Mouse (Mus musculus) midbrain, embryonic 12.5 days (tissue): Measurements from ENCODE around the gene Mlec. TPM values are rescaled to one million over a fixed set of nuclear protein-coding genes. Genes with fewer than 3 reads are reported as not detected.

Experiments
- ATAC-seq: fragments of 200-750 bp; cut with Nextera tagmentation; 2 replicates; pipeline ENCODE4 v1.8.0; 2017; ENCODE audit warnings: low read depth, moderate TSS enrichment, moderate library complexity; ENCODE audit not compliant: low FRiP score
- H3K27ac ChIP-seq: fragments of 300-500 bp; sonication (generic); replicated peaks from 2 replicates; pipeline ENCODE4 v1.5.1; 2016; ENCODE audit warnings: mild to moderate bottlenecking
- H3K27me3 ChIP-seq: fragments of 300-500 bp; sonication (generic); 2 replicates; pipeline ENCODE4 v1.6.1; 2016; ENCODE audit warnings: mild to moderate bottlenecking
- H3K36me3 ChIP-seq: fragments of 300-500 bp; sonication (generic); 2 replicates; pipeline ENCODE4 v1.6.1; 2016
- H3K4me1 ChIP-seq: fragments of 300-500 bp; sonication (generic); 2 replicates; pipeline ENCODE4 v1.6.1; 2016
- H3K4me2 ChIP-seq: fragments of 300-500 bp; sonication (generic); replicated peaks from 2 replicates; pipeline ENCODE4 v1.6.1; 2016; ENCODE audit warnings: mild to moderate bottlenecking, moderate library complexity
- H3K4me3 ChIP-seq: fragments of 300-500 bp; sonication (generic); 2 replicates; pipeline ENCODE4 v1.5.1; 2016; ENCODE audit warnings: mild to moderate bottlenecking
- H3K9ac ChIP-seq: fragments of 300-500 bp; sonication (generic); replicated peaks from 2 replicates; pipeline ENCODE4 v1.6.1; 2016; ENCODE audit warnings: mild to moderate bottlenecking, moderate library complexity
- H3K9me3 ChIP-seq: fragments of 300-500 bp; sonication (generic); 2 replicates; pipeline ENCODE4 v1.6.1; 2016; ENCODE audit warnings: mild to moderate bottlenecking
- WGBS: fragments of 180-500 bp; shearing (Covaris S2); methylation state at CpG from one replicate; pipeline ENCODE4 v1.1.7; 2016; 5-methylcytosine and 5-hydroxymethylcytosine counted together
- polyA plus RNA-seq: library from polyadenylated mRNA; unstranded; fragments of >200 nt; fragmentation: Nextera tagmentation; extraction: Ambion mirVana; gene quantifications from 2 replicates; pipeline ENCODE4 v1.2.1, GENCODE M21; 2016

Gene Mlec
- polyA plus RNA-seq, 1 experiment from 2014 or later = 50.0 TPM

DNA sequence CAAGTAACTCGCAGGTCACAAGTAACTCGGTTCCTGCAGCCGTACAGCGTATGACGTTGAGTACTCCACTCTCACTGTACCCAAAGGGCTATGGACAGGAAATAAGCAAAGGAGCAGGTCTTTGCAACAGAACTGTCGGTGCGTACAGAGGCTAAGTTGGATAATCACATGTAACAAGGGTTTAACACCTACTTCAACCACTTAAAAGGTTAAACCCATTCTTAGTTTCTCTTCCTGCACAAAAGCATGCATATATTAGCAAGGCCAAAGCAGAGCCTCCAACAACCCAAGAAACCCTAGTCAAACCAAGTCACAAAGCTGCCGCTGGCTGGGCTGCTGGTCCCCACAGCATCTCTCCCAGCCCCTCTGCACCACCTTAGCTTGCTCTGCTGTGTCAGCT, 25.5 kb downstream of the Mlec start:
- peaks cover 19% of the 10 kb centered on the region for H3K4me1 ChIP-seq
- H3K4me2 ChIP-seq = peak overlapping the region; percentile 81
- H3K9ac ChIP-seq = peak overlapping the region; percentile 8; the same call in 1 of the 2 replicates
- WGBS = 84% methylated on average over 8 of the region's 8 CpGs
- peaks cover 29% of the 10 kb centered on the region for H3K36me3 ChIP-seq
- 0 out of 2 replicates have a peak, but pooled peaks cover 5% of the 10 kb centered on the region for H3K27me3 ChIP-seq
- H3K27ac ChIP-seq = no peak overlapping the region
- H3K9me3 ChIP-seq = no peaks in the 10 kb centered on the region
- no peak for ATAC-seq
- no peak overlapping the region for H3K4me3 ChIP-seq

DNA sequence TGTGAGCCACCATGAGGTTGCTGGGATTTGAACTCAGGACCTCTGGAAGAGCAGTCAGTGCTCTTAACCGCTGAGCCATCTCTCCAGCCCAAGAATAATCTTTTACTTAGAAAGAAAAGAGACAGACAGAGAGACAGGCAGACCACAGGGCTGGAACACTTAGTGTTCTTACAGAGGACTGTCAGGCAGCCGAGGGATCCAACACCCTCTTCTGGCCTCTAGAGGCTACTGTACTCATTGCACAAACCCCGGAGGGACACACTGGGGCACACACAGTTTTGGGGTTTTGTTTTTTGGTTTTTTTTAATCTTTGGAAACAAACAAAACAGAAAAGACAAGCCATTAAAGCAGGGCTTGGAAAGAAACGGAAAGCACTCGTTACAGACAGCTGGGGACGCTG, 28.7 kb downstream of the Mlec start:
- no peak overlapping the region for H3K4me2 ChIP-seq
- ATAC-seq = no peak
- 84% methylated on average over 6 of the region's 6 CpGs for WGBS
- no peak overlapping the region for H3K27ac ChIP-seq
- no peak overlapping the region for H3K9ac ChIP-seq
- H3K27me3 ChIP-seq = no peaks in the 10 kb centered on the region
- no peaks in the 10 kb centered on the region for H3K9me3 ChIP-seq
- peaks cover 58% of the 10 kb centered on the region for H3K36me3 ChIP-seq
- peaks cover 24% of the 10 kb centered on the region for H3K4me1 ChIP-seq
- no peak overlapping the region for H3K4me3 ChIP-seq

DNA sequence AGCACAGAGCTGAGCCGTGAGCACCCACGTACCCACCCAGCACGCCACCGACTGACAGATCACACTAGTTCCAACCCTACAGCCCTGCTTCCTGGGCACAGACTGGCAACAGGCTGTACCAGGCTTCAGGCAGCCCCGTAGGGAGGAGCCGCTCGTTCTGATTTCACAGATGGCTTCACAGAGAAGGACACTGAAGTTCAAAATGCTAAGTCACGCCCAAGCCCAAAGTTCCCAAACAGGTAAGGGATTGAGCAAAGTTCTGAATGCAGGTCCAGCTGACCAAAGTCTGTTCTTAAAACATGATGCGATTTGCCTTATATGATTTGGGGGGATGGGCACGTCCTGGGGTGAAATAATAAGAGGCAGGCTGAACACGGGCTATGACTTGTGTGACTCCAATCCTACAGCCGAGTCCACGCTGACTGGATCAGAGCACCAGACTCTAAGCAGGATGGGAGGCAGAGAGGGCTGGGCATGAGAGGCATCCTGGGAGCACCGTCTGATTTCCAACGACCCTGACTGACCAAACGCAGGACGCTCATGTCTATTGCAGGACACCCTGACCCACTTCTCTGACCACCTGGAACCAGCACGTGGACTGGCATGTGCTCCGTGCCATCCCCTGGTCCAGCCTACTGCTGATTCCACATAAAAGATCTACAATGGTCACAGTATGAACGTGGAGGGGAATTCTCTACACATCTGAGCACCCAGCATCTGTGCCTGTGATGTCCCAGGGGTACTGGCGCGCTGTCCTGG, 30.4 kb downstream of the Mlec start:
- Histone ChIP-seq H3K27me3 (no peaks in the 10 kb centered on the region), H3K4me2 (no peak overlapping the region), H3K36me3 (peaks cover 74% of the 10 kb centered on the region), H3K4me3 (no peak overlapping the region), H3K9me3 (no peaks in the 10 kb centered on the region), H3K27ac (no peak overlapping the region), H3K9ac (no peak overlapping the region), H3K4me1 (peaks cover 8% of the 10 kb centered on the region)
- 94% methylated on average over 22 of the region's 22 CpGs for WGBS
- ATAC-seq = no peak

DNA sequence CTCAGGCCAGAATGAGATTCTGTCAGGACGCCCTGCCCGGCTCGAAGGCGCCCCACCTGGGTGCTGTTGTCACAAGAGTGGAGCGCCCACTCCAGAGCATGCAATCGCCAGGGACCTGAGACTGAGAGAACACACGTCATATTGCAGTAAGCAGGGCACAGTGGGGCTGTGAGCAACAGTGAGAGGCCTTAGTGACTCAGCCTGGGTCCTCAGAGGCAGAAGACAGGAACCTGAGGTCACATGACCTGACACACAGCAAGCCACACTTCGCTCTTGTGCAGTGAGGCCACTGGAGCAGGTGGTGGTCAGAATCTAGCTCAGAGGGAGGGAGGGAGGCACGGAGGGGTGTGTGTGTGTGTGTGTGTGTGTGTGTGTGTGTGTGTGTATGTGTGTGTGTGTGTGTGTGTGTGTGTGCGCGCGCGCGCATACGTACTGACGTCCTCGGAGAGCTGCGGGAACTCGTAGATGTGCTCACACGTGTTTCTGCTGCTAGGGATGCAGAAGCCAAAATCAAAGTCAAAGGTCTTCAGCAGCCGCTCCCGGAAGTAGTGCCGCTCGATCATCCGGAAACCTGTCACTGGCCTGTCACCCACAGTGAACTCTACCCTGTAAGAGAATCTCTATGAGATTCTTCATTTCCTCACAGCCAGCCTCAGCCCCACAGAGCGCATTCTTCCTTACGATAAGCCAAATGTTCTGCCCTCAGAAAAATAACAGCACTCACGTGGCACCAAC, 31.2 kb downstream of the Mlec start:
- no peak for ATAC-seq
- Histone ChIP-seq H3K36me3 (peaks cover 75% of the 10 kb centered on the region), H3K9ac (no peak overlapping the region), H3K4me3 (no peak overlapping the region), H3K4me1 (peaks cover 5% of the 10 kb centered on the region; the same call in 1 of the 2 replicates), H3K4me2 (no peak overlapping the region), H3K27ac (no peak overlapping the region), H3K9me3 (no peaks in the 10 kb centered on the region), H3K27me3 (no peaks in the 10 kb centered on the region)
- 92% methylated on average over 28 of the region's 28 CpGs for WGBS

DNA sequence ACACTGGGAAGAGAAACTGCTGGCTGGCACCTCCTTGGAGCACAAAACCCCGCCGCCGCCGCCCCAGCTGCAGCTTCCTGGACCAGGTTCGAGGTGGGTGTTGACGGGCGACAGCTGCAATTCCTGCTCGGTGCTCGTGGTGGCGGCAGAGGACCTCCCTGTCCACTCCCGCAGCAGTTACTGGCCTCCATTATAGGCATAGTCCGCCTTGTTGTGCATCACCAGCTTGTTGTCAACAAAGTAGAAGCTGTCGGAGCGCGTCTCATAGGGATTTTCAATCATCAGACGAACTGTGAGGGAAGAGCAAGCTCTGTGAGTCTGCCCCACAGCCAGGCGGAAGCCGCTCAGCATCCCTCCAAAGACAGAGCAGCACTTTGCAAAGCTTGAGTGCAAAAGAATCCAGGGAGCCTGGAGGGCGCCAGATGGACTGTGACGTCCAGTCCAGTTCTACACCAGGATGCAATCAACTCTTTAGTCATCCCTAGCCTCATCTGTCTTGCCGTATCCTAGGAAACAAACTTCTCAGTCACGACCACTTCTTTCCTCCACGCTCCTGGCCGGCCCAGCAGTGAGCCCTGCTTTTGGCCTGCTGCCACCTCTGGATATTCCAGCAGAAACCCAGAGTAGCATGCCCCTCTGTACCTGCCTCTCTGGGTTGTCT, 32.6 kb downstream of the Mlec start:
- peaks cover 5% of the 10 kb centered on the region; the same call in 1 of the 2 replicates for H3K4me1 ChIP-seq
- WGBS = 30% methylated on average over 24 of the region's 24 CpGs
- H3K9me3 ChIP-seq = no peaks in the 10 kb centered on the region
- H3K27me3 ChIP-seq = no peaks in the 10 kb centered on the region
- H3K4me2 ChIP-seq = no peak overlapping the region; the same call in 1 of the 2 replicates
- H3K4me3 ChIP-seq = no peak overlapping the region
- peaks cover 74% of the 10 kb centered on the region for H3K36me3 ChIP-seq
- ATAC-seq = no peak
- peak overlapping the region; percentile 8; the same call in 1 of the 2 replicates for H3K27ac ChIP-seq
- H3K9ac ChIP-seq = no peak overlapping the region

DNA sequence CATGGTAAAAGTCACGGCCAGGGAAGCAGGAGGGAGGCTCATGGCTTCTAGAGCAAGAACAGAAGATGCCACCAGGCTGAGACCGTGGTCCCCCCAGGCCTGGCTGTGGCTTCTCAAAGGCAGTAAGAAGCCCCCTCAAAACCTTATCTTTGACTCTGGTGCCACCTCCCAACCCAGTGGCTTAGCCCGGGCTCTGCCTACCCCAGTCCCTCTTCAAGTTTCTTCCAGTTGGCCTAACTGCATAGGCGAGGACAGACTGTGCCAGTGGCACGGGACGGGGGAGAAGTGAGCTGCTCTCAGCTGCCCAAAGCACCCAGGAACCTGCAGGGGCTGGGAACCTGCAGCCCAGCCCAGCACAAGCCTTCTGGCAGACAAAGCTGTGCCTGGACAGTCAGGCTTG, 33.3 kb downstream of the Mlec start:
- H3K4me1 ChIP-seq = peaks cover 5% of the 10 kb centered on the region; the same call in 1 of the 2 replicates
- no peak overlapping the region for H3K4me2 ChIP-seq
- peaks cover 68% of the 10 kb centered on the region for H3K36me3 ChIP-seq
- H3K4me3 ChIP-seq = no peak overlapping the region
- no peak overlapping the region for H3K27ac ChIP-seq
- H3K9ac ChIP-seq = no peak overlapping the region
- 94% methylated on average over 6 of the region's 6 CpGs for whole genome bisulfite sequencing
- ATAC-seq = no peak
- no peaks in the 10 kb centered on the region for H3K27me3 ChIP-seq
- H3K9me3 ChIP-seq = no peaks in the 10 kb centered on the region

DNA sequence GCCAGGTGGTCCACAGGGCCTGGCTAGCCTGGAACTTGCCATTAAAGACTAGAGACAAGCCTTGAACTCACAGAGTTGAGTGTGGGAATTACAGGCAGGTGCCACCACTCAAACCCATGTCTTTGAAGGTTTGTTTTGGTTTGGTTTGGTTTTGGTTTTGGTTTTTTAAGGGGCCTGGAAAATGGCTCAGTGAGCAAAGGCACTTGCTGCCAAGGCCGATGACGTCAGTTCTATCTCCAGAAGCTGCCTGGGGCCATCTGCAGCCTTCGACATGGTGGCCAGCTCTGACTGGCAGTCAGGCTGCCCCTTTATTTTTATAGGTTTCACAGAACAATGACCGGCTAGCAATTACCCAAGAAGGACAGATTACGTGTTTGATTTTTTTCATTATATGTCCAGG, 37.0 kb downstream of the Mlec start:
- no peak overlapping the region for H3K4me2 ChIP-seq
- no peak overlapping the region for H3K9ac ChIP-seq
- H3K4me3 ChIP-seq = no peak overlapping the region
- peaks cover 18% of the 10 kb centered on the region for H3K4me1 ChIP-seq
- WGBS = 90% methylated on average over 5 of the region's 5 CpGs
- no peak overlapping the region for H3K27ac ChIP-seq
- no peaks in the 10 kb centered on the region for H3K9me3 ChIP-seq
- ATAC-seq = no peak
- H3K27me3 ChIP-seq = no peaks in the 10 kb centered on the region
- peaks cover 47% of the 10 kb centered on the region for H3K36me3 ChIP-seq

DNA sequence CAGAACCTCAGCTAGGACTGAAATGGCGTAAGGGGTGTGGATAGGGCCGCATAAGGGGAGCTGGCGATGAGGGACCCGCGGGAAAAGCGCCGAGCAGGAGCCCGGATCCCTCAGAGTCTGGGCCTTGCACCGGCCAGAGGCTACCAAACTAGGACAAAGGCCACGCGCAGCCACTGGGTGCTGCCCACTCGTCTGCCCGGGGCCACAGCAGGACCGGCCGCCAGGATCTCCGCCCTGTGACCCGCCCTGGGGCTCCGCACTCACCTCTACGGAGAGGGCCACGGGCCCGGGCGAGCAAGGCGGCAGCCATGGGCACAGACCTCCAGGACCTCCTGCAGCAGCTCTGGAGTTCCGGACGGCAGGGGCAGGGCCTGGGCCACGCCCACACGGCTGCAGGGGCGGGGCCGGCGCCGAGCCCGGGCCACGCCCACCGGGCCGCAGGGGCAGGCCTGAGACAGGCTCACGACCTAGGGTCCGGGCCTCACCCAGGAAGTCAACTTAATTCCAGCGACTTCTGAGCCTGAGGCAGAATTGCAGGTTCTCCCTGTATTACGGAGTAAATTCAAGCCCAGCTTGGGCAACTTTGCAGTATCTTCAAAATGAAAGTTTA, 38.9 kb downstream of the Mlec start, which contains the start of gene Acads:
Gene Acads, minus strand, starts transcription at position 386 of the 610 bp plus-strand sequence.
- Histone ChIP-seq H3K9ac (peak within 1 kb of the TSS; percentile 80), H3K4me2 (peak within 1 kb of the TSS; percentile 77), H3K36me3 (peaks cover 41% of the 10 kb centered on the region), H3K27me3 (no peaks in the 10 kb centered on the region), H3K4me3 (peak within 1 kb of the TSS; percentile 81), H3K4me1 (peaks cover 13% of the 10 kb centered on the region; the same call in 1 of the 2 replicates), H3K9me3 (no peaks in the 10 kb centered on the region), H3K27ac (peak within 1 kb of the TSS; percentile 35; the same call in 1 of the 2 replicates)
- WGBS = under 1% methylated on average over 37 of the region's 39 CpGs
- ATAC-seq = peak; percentile 85

DNA sequence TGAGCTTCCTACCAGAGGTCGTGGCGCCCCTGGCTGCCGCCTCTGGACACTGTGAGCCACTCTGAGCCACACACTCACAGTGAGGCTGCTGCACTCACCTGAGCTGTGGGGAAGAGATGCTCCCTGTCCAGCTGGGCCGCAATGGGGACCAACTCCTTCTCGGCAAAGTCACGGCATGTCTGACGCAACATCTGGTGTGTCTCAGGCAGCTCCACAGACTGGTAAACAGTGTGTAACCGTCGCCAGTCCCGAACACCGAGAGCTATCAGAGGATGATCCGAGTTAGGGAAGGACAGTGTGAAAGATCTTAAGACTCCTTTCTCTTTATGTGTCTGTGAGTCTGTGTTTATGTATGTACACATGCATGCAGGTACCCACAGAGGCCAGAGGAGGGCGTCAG, 40.5 kb downstream of the Mlec start:
- Histone ChIP-seq H3K27ac (no peak overlapping the region), H3K36me3 (peaks cover 36% of the 10 kb centered on the region), H3K27me3 (no peaks in the 10 kb centered on the region), H3K9ac (no peak overlapping the region), H3K4me3 (no peak overlapping the region), H3K4me2 (no peak overlapping the region), H3K9me3 (no peaks in the 10 kb centered on the region), H3K4me1 (peaks cover 13% of the 10 kb centered on the region; the same call in 1 of the 2 replicates)
- no peak for ATAC-seq
- 96% methylated on average over 13 of the region's 13 CpGs for WGBS

DNA sequence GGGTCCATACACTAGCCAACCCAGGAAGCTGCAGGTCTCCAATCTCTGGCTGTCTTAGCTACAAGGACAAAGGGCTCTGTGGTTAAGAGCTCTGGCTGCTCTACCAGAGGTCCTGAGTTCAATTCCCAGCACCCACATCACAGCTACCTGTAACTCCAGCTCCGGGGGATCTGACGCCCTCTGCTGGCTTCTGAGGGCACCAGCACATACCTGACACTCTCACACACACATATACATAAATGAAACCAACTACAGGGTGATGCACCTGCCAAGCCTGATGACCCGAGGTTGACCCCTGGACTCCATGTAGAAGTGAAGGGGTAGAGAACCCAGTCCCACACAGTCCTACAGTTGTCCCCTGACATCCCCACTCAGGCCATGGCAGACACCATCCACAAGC, 41.6 kb downstream of the Mlec start:
- Histone ChIP-seq H3K4me2 (no peak overlapping the region), H3K9me3 (no peaks in the 10 kb centered on the region), H3K9ac (no peak overlapping the region), H3K4me3 (no peak overlapping the region), H3K4me1 (peaks cover 13% of the 10 kb centered on the region; the same call in 1 of the 2 replicates), H3K27me3 (no peaks in the 10 kb centered on the region), H3K27ac (no peak overlapping the region), H3K36me3 (peaks cover 39% of the 10 kb centered on the region)
- 92% methylated on average over 3 of the region's 3 CpGs for WGBS
- ATAC-seq = no peak

DNA sequence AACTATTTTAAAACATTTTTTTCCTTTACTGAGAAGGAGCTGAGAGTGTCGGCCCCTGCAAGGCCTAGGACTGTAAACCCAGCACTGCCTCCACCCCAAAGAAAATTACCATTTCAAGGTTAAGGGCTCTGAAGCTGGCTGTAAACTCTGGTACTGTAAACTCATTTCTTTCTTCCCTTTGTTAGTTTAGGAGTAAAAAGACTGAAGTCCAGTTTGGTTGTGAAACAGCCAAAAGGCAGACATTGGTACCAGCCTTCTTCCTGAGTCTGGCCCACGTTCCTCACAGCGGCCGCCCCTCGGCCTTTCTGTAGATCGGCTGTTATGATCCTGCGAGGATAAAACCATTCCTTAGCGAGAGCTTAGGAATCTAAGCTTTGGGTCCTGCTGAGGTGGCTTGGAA, 43.5 kb downstream of the Mlec start:
- ATAC-seq = no peak
- Histone ChIP-seq H3K9ac (no peak overlapping the region), H3K27ac (no peak overlapping the region), H3K9me3 (no peaks in the 10 kb centered on the region), H3K4me3 (no peak overlapping the region), H3K4me2 (no peak overlapping the region), H3K27me3 (no peaks in the 10 kb centered on the region), H3K36me3 (peaks cover 48% of the 10 kb centered on the region), H3K4me1 (peaks cover 23% of the 10 kb centered on the region)
- WGBS = 92% methylated on average over 8 of the region's 8 CpGs
